Mouse (Mus musculus) cerebellum, postnatal 4 days (tissue): ENCODE measurements at regions not wholly inside any gene's neighbourhood (a gene's known extent, or its start where the extent isn't known, plus 50 kb on each side); places are given as distances from the start of the nearest gene placed in this dataset.

Experiments used
- DNase-seq, 2 experiments: peaks; one replicate each; pipeline ENCODE4 v3.0.0; 2022; ENCODE audit warnings: low spot score in 2 of 2, mixed read lengths in 1 of 2

GRCm38 (mm10) chr2:173454741-173455140 is 67.6 kb upstream of the 1700021F07Rik start:
- DNase-seq, result peak in 1 of 2 experiments; percentile 6

GRCm38 (mm10) chr2:173455216-173455615 is 67.2 kb upstream of the 1700021F07Rik start:
- DNase-seq, result no peak

- no peak for DNase-seq
These were observed 66.3 kb upstream of the 1700021F07Rik start for GRCm38 (mm10) chr2:173456083-173456482.

- no peak for DNase-seq
These were observed 65.3 kb upstream of the 1700021F07Rik start for GRCm38 (mm10) chr2:173456924-173457623.

GRCm38 (mm10) chr2:173457624-173458320 is 64.6 kb upstream of the 1700021F07Rik start:
- no peak for DNase-seq

GRCm38 (mm10) chr2:173458861-173459260 is 63.5 kb upstream of the 1700021F07Rik start:
- DNase-seq, result no peak

GRCm38 (mm10) chr2:173463313-173463712 is 59.1 kb upstream of the 1700021F07Rik start:
- DNase-seq, result no peak

GRCm38 (mm10) chr2:173464562-173464961 is 57.8 kb upstream of the 1700021F07Rik start:
- no peak for DNase-seq

GRCm38 (mm10) chr2:173465006-173465620 is 57.3 kb upstream of the 1700021F07Rik start:
- DNase-seq, result no peak

- DNase-seq, result no peak
These were observed 54.2 kb upstream of the 1700021F07Rik start for GRCm38 (mm10) chr2:173468136-173468535.

GRCm38 (mm10) chr2:173469756-173470155 is 52.6 kb upstream of the 1700021F07Rik start:
- no peak for DNase-seq
